Mouse (Mus musculus): ENCODE measurements around the gene Cep170b. TPM values are rescaled to one million over a fixed set of nuclear protein-coding genes. Genes with fewer than 3 reads are reported as not detected.

The Cep170b gene
- polyA plus RNA-seq, 1 experiment from 2014 or later: 14.7 TPM

GRCm38 (mm10) chr12:112760154-112760926, 40.1 kb downstream of the Cep170b start, which contains the start of gene Pld4:
Gene Pld4, plus strand, starts transcription at chr12:112760655.
- 0 out of 2 replicates have a peak, but pooled peaks cover 4% of the 10 kb centered on the region for H3K9me3 ChIP-seq
- H3K27ac ChIP-seq: no peak within 1 kb of the TSS
- H3K4me3 ChIP-seq: no peak within 1 kb of the TSS
- no peak within 1 kb of the TSS for H3K4me2 ChIP-seq (replicated peaks)
- H3K36me3 ChIP-seq: no peaks in the 10 kb centered on the region
- no peak for ATAC-seq (ENCODE audit: low FRiP score, low read depth)
- no peak within 1 kb of the TSS for H3K9ac ChIP-seq
- H3K27me3 ChIP-seq: no peaks in the 10 kb centered on the region
- H3K4me1 ChIP-seq: no peaks in the 10 kb centered on the region
- WGBS: 45% methylated on average over 4 of the region's 4 CpGs

DNA sequence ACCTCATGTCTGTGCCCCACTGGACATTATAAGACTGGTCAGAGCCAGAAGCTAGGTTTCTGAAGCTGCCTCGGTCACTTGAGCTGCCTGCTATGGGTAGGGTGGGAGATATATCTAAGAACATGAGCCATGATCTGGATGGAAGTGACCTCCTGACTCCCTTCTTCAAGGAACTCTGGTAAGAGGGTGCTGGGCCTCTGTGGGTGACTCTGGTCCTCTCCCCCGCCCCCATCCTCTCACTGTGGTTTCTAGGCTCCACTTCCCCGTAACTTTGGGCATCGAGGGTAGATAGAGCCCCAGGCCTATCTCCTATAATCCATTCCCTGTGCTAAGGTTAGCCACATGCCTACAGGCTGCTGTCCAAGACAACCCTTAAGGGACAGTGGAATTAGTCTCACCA, 41.2 kb downstream of the Cep170b start:
- WGBS: 93% methylated on average over 4 of the region's 4 CpGs
- no peaks in the 10 kb centered on the region for H3K27me3 ChIP-seq
- no peak overlapping the region for H3K9ac ChIP-seq
- 0 out of 2 replicates have a peak, but pooled peaks cover 4% of the 10 kb centered on the region for H3K9me3 ChIP-seq
- no peak overlapping the region for H3K4me2 ChIP-seq (replicated peaks)
- ATAC-seq (ENCODE audit: low FRiP score, low read depth): no peak
- H3K27ac ChIP-seq: no peak overlapping the region
- H3K4me3 ChIP-seq: no peak overlapping the region
- no peaks in the 10 kb centered on the region for H3K36me3 ChIP-seq
- no peaks in the 10 kb centered on the region for H3K4me1 ChIP-seq

GRCm38 (mm10) chr12:112762018-112762417, 41.8 kb downstream of the Cep170b start:
- no peaks in the 10 kb centered on the region for H3K4me1 ChIP-seq
- no peaks in the 10 kb centered on the region for H3K36me3 ChIP-seq
- no peak overlapping the region for H3K27ac ChIP-seq
- no peak overlapping the region for H3K9ac ChIP-seq
- no peaks in the 10 kb centered on the region for H3K27me3 ChIP-seq
- H3K9me3 ChIP-seq: 0 out of 2 replicates have a peak, but pooled peaks cover 4% of the 10 kb centered on the region
- no peak overlapping the region for H3K4me3 ChIP-seq
- 84% methylated on average over 3 of the region's 3 CpGs for WGBS
- no peak for ATAC-seq (ENCODE audit: low FRiP score, low read depth)
- no peak overlapping the region for H3K4me2 ChIP-seq (replicated peaks)

DNA sequence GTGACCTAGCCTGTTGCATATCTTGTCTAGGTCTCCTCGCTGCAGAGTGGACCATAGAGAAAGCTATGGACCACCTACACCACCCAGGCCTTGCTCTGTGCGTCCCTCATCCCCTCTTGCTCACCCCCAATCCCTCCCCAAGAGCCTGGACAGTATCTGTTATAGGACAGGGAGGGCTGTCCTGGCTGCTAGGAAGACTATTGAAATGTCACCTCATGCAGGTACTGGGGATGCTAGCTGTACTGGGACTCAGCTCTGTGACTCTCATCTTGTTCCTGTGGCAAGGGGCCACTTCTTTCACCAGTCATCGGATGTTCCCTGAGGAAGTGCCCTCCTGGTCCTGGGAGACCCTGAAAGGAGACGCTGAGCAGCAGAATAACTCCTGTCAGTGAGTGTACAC, 42.9 kb downstream of the Cep170b start:
- WGBS: 81% methylated on average over 4 of the region's 4 CpGs
- no peak overlapping the region for H3K4me2 ChIP-seq (replicated peaks)

DNA sequence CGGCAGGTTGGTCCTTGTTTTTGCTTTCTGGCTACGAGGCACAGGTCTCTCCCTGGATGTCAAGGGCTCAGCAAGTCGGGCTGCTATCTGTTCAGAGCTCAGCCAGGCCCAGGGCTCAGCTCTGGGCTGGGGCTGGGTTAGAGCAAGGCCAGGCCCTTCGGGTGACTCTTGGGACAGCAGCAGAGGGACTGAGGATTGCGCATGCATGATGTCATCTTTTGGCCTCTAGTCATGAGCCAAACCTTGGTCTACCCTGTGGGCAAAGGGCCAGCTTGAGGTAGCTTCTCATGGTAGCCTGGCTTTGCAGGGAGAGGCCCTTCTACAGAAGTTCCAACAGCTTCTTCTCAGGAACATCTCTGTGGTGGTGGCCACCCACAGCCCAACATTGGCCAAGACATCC, 43.9 kb downstream of the Cep170b start:
- 77% methylated on average over 5 of the region's 5 CpGs for WGBS
- ATAC-seq (ENCODE audit: low FRiP score, low read depth): no peak

More for the DNA sequence above, 42.9 kb downstream of the Cep170b start:
- no peaks in the 10 kb centered on the region for H3K27me3 ChIP-seq
- H3K9me3 ChIP-seq: 0 out of 2 replicates have a peak, but pooled peaks cover 4% of the 10 kb centered on the region
- H3K27ac ChIP-seq: no peak overlapping the region
- no peak overlapping the region for H3K4me3 ChIP-seq
- no peaks in the 10 kb centered on the region for H3K36me3 ChIP-seq
- ATAC-seq (ENCODE audit: low FRiP score, low read depth): no peak
- no peaks in the 10 kb centered on the region for H3K4me1 ChIP-seq
- H3K9ac ChIP-seq: no peak overlapping the region

DNA sequence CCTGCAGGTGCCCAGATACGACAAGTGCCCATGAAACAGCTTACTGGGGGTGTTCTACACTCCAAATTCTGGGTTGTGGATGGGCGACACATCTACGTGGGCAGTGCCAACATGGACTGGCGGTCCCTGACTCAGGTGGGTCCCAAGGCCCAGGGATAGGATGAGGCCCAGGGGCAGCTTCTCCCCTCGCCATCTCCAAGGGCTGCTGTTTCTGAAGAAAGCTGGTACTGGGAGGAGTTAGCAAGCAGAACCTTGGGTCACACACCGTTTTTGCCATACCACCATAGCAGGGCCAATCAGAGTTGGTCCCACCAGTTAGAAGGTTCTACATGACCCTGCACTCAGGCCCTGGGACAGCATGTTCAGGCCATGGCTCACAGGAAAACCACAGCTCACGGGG, 44.7 kb downstream of the Cep170b start:
- H3K9me3 ChIP-seq: no peaks in the 10 kb centered on the region
- 87% methylated on average over 7 of the region's 7 CpGs for WGBS
- no peak overlapping the region for H3K27ac ChIP-seq
- H3K4me3 ChIP-seq: no peak overlapping the region
- no peak overlapping the region for H3K9ac ChIP-seq
- H3K4me1 ChIP-seq: no peaks in the 10 kb centered on the region
- H3K27me3 ChIP-seq: no peaks in the 10 kb centered on the region
- no peak overlapping the region for H3K4me2 ChIP-seq (replicated peaks)
- no peaks in the 10 kb centered on the region for H3K36me3 ChIP-seq
- ATAC-seq (ENCODE audit: low FRiP score, low read depth): no peak

More for the DNA sequence above, 43.9 kb downstream of the Cep170b start:
- Histone ChIP-seq H3K27ac (no peak overlapping the region), H3K9me3 (0 out of 2 replicates have a peak, but pooled peaks cover 4% of the 10 kb centered on the region), H3K36me3 (no peaks in the 10 kb centered on the region), H3K9ac (no peak overlapping the region), H3K4me1 (no peaks in the 10 kb centered on the region), H3K27me3 (no peaks in the 10 kb centered on the region), H3K4me2 (replicated peaks) (no peak overlapping the region), H3K4me3 (no peak overlapping the region)

- no peaks in the 10 kb centered on the region; the same call in 1 of the 2 replicates for H3K4me1 ChIP-seq
- no peak overlapping the region for H3K4me2 ChIP-seq (replicated peaks)
- 92% methylated on average over 7 of the region's 7 CpGs for WGBS
- no peak overlapping the region for H3K9ac ChIP-seq
- ATAC-seq (ENCODE audit: low FRiP score, low read depth): no peak
- H3K4me3 ChIP-seq: no peak overlapping the region
- no peaks in the 10 kb centered on the region for H3K9me3 ChIP-seq
- no peaks in the 10 kb centered on the region for H3K36me3 ChIP-seq
- no peaks in the 10 kb centered on the region for H3K27me3 ChIP-seq
- H3K27ac ChIP-seq: no peak overlapping the region
Measured at GRCm38 (mm10) chr12:112766586-112766985, 46.3 kb downstream of the Cep170b start.

- H3K36me3 ChIP-seq: no peaks in the 10 kb centered on the region
- 87% methylated on average over 16 of the region's 16 CpGs for WGBS
- no peak overlapping the region for H3K4me2 ChIP-seq (replicated peaks)
- H3K4me1 ChIP-seq: no peaks in the 10 kb centered on the region; the same call in 1 of the 2 replicates
- H3K9ac ChIP-seq: no peak overlapping the region
- H3K27ac ChIP-seq: no peak overlapping the region
- H3K27me3 ChIP-seq: no peaks in the 10 kb centered on the region
- no peaks in the 10 kb centered on the region for H3K9me3 ChIP-seq
- no peak for ATAC-seq (ENCODE audit: low FRiP score, low read depth)
- H3K4me3 ChIP-seq: no peak overlapping the region
Measured at GRCm38 (mm10) chr12:112767036-112767890, 47.0 kb downstream of the Cep170b start.

GRCm38 (mm10) chr12:112768166-112768565, 47.9 kb downstream of the Cep170b start:
- Histone ChIP-seq H3K27ac (no peak overlapping the region), H3K36me3 (no peaks in the 10 kb centered on the region), H3K9ac (no peak overlapping the region), H3K4me3 (no peak overlapping the region), H3K4me2 (replicated peaks) (no peak overlapping the region), H3K9me3 (no peaks in the 10 kb centered on the region), H3K4me1 (peaks cover 3% of the 10 kb centered on the region; the same call in 1 of the 2 replicates), H3K27me3 (no peaks in the 10 kb centered on the region)
- WGBS: 85% methylated on average over 8 of the region's 8 CpGs
- no peak for ATAC-seq (ENCODE audit: low FRiP score, low read depth)

DNA sequence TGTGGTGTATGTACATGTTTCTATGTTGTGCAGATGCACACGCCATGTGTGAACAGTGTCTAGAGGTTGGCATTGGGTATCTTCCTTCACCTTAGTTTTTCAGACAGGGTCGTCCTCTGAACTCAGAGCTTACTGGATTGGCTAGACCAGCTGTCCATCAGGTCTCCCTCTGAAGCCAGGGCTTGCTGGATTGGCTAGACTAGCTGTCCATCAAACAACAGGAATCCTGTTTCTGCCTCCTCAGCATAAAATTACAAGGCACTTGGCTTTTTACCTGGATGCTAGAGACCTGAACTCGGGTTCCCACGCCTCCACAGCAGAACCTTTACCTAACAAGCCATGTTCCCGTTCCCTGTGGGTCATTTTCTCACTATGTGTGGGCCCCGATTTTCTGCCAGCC, 48.8 kb downstream of the Cep170b start:
- Histone ChIP-seq H3K27me3 (no peaks in the 10 kb centered on the region), H3K4me3 (no peak overlapping the region), H3K4me2 (replicated peaks) (no peak overlapping the region), H3K9me3 (no peaks in the 10 kb centered on the region), H3K9ac (no peak overlapping the region), H3K36me3 (no peaks in the 10 kb centered on the region), H3K27ac (no peak overlapping the region), H3K4me1 (peaks cover 6% of the 10 kb centered on the region; the same call in 1 of the 2 replicates)
- 83% methylated on average over 6 of the region's 6 CpGs for WGBS
- ATAC-seq (ENCODE audit: low FRiP score, low read depth): no peak

DNA sequence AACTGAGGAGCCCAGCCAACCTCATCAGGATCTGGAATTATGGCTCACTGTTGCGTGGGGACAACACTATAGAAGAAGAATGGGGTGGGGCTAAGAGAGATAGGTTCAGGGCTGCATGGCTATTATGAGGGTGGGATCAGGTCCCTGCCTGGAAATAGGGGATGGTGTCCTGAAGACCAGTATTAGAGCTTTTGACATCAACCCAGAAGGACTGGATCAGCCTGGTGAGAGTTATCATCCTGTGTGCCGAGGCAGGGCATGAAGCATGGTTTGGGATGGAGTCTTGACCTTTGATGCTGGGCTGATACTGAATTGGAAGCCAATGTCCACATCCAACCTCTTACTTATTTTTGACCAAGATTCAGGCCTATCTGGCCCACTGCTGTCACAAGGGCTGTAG, 49.5 kb downstream of the Cep170b start:
- H3K4me1 ChIP-seq: peaks cover 6% of the 10 kb centered on the region; the same call in 1 of the 2 replicates
- no peaks in the 10 kb centered on the region for H3K27me3 ChIP-seq
- no peak overlapping the region for H3K9ac ChIP-seq
- no peaks in the 10 kb centered on the region for H3K36me3 ChIP-seq
- no peak overlapping the region for H3K4me2 ChIP-seq (replicated peaks)
- 81% methylated on average over 2 of the region's 2 CpGs for WGBS
- H3K9me3 ChIP-seq: peaks cover 2% of the 10 kb centered on the region; the same call in 1 of the 2 replicates
- no peak for ATAC-seq (ENCODE audit: low FRiP score, low read depth)
- H3K27ac ChIP-seq: no peak overlapping the region
- no peak overlapping the region for H3K4me3 ChIP-seq

DNA sequence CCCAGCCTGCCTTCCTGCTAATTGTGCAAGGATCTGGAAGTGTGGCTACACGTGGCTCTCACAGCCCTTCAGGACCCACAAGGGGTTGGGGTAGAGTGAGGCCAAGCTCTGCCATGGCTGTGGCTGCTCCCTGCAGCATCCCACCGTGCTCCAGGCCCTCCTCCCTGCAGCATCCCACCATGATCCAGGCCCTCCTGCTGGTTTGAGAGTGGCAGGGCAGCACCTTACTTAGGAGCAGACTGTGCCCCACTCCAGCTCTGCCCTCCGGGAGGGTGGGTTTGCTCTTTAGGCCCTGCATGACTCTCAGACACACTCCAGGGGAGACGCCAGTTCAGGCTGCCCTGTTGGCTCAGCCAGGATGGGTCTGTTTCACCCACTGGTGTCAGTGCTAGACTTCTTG, 50.1 kb downstream of the Cep170b start:
- no peak overlapping the region for H3K9ac ChIP-seq
- H3K36me3 ChIP-seq: no peaks in the 10 kb centered on the region
- H3K27me3 ChIP-seq: no peaks in the 10 kb centered on the region
- H3K4me3 ChIP-seq: no peak overlapping the region
- no peak overlapping the region for H3K27ac ChIP-seq
- H3K4me2 ChIP-seq (replicated peaks): no peak overlapping the region
- no peak for ATAC-seq (ENCODE audit: low FRiP score, low read depth)
- 76% methylated on average over 4 of the region's 4 CpGs for WGBS
- peaks cover 8% of the 10 kb centered on the region for H3K9me3 ChIP-seq
- peaks cover 6% of the 10 kb centered on the region; the same call in 1 of the 2 replicates for H3K4me1 ChIP-seq

Measured in limb, embryonic 13.5 days (tissue).